Mouse (Mus musculus) lung, embryonic 14.5 days (tissue): ENCODE measurements around the gene Ccnt2. TPM values are rescaled to one million over a fixed set of nuclear protein-coding genes. Genes with fewer than 3 reads are reported as not detected.
A peak's percentile ranks its signal among the peaks of the same experiment; 100 is the strongest.

ENCODE experiments used
- ATAC-seq: fragments of 200-750 bp; cut with Nextera tagmentation; 2 replicates; pipeline ENCODE4 v1.8.0; 2017; ENCODE audit warnings: mild to moderate bottlenecking, moderate TSS enrichment, moderate library complexity; ENCODE audit not compliant: insufficient read depth
- DNase-seq: peaks from one replicate; pipeline ENCODE4 v3.0.0-alpha.2; 2015
- H3K27ac ChIP-seq: fragments of 300-500 bp; sonication (generic); 2 replicates; pipeline ENCODE4 v1.5.1; 2014; ENCODE audit warnings: low read depth, mild to moderate bottlenecking, moderate library complexity
- H3K27me3 ChIP-seq: fragments of 300-500 bp; sonication (generic); 2 replicates; pipeline ENCODE4 v1.6.1; 2014; ENCODE audit warnings: low read length, control low read depth; ENCODE audit not compliant: insufficient read depth
- H3K36me3 ChIP-seq: fragments of 300-500 bp; sonication (generic); 2 replicates; pipeline ENCODE4 v1.6.1; 2014; ENCODE audit warnings: control low read depth; ENCODE audit not compliant: insufficient read depth
- H3K4me1 ChIP-seq: fragments of 300-500 bp; sonication (generic); 2 replicates; pipeline ENCODE4 v1.6.1; 2014; ENCODE audit warnings: antibody characterized with exemption, control low read depth; ENCODE audit not compliant: insufficient read depth
- H3K4me2 ChIP-seq: fragments of 300-500 bp; sonication (generic); 2 replicates; pipeline ENCODE4 v1.6.1; 2014; ENCODE audit warnings: mild to moderate bottlenecking
- H3K4me3 ChIP-seq: fragments of 300-500 bp; sonication (generic); 2 replicates; pipeline ENCODE4 v1.5.1; 2014; ENCODE audit warnings: low read depth, low read length
- H3K9ac ChIP-seq: fragments of 300-500 bp; sonication (generic); 2 replicates; pipeline ENCODE4 v1.6.1; 2014
- H3K9me3 ChIP-seq: fragments of 300-500 bp; sonication (generic); 2 replicates; pipeline ENCODE4 v1.6.1; 2016; ENCODE audit warnings: low read depth, low read length, control low read depth
- CTCF ChIP-seq: IDR thresholded peaks from 2 replicates; pipeline ENCODE4 v1.5.1; 2016; ENCODE audit warnings: antibody characterized with exemption, low read depth
- WGBS: fragments of 180-500 bp; shearing (Covaris S2); extraction: QIAGEN DNeasy Blood & Tissue Kit; methylation state at CpG from one replicate; pipeline ENCODE4 v1.1.7; 2014; 5-methylcytosine and 5-hydroxymethylcytosine counted together
- polyA plus RNA-seq: library from polyadenylated mRNA; unstranded; fragments of >200 nt; fragmentation: Nextera tagmentation; extraction: Ambion mirVana; gene quantifications from 2 replicates; pipeline ENCODE4 v1.2.1, GENCODE M21; 2014

Gene Ccnt2
- 81.4 and 82.5 TPM in 2 replicates for polyA plus RNA-seq

GRCm38 (mm10) chr1:127773803-127774500 is at the start of gene Ccnt2:
Ccnt2 (plus strand) TSS chr1:127774164.
- Histone ChIP-seq H3K4me2 (peak within 1 kb of the TSS; percentile 89), H3K9ac (peak within 1 kb of the TSS; percentile 86), H3K36me3 (peaks cover 9% of the 10 kb centered on the region), H3K27ac (peak within 1 kb of the TSS; percentile 93), H3K4me3 (peak within 1 kb of the TSS; percentile 72), H3K9me3 (no peaks in the 10 kb centered on the region), H3K27me3 (no peaks in the 10 kb centered on the region), H3K4me1 (0 out of 2 replicates have a peak, but pooled peaks cover 4% of the 10 kb centered on the region)
- ATAC-seq (peak; percentile 98), DNase-seq (peak; percentile 100)
- TF ChIP-seq CTCF = peak; percentile 54
- WGBS = under 1% methylated on average over 63 of the region's 63 CpGs

GRCm38 (mm10) chr1:127729096-127729495 is 44.9 kb upstream of the Ccnt2 start, which contains the start of gene Acmsd:
Acmsd (plus strand) TSS chr1:127729413.
- 82% methylated on average over 4 of the region's 4 CpGs for WGBS
- DNase-seq (no peak), ATAC-seq (no peak)
- no peaks in the 10 kb centered on the region for H3K36me3 ChIP-seq
- H3K4me2 ChIP-seq = no peak within 1 kb of the TSS
- no peak within 1 kb of the TSS for H3K27ac ChIP-seq
- 0 out of 2 replicates have a peak, but pooled peaks cover 6% of the 10 kb centered on the region for H3K9me3 ChIP-seq
- H3K4me1 ChIP-seq = no peaks in the 10 kb centered on the region
- no peak within 1 kb of the TSS for H3K9ac ChIP-seq
- no peaks in the 10 kb centered on the region for H3K27me3 ChIP-seq
- no peak within 1 kb of the TSS for H3K4me3 ChIP-seq
- no peak for TF ChIP-seq CTCF

GRCm38 (mm10) chr1:127731086-127731485 is 42.9 kb upstream of the Ccnt2 start:
- no peaks in the 10 kb centered on the region for H3K4me1 ChIP-seq
- TF ChIP-seq CTCF = no peak
- no peak overlapping the region for H3K9ac ChIP-seq
- no peak overlapping the region for H3K27ac ChIP-seq
- H3K36me3 ChIP-seq = no peaks in the 10 kb centered on the region
- no peak overlapping the region for H3K4me2 ChIP-seq
- 29% methylated on average over 3 of the region's 3 CpGs for WGBS
- H3K4me3 ChIP-seq = no peak overlapping the region
- ATAC-seq = no peak
- H3K9me3 ChIP-seq = 0 out of 2 replicates have a peak, but pooled peaks cover 6% of the 10 kb centered on the region
- no peaks in the 10 kb centered on the region for H3K27me3 ChIP-seq
- DNase-seq = no peak

- TF ChIP-seq CTCF = no peak
- Histone ChIP-seq H3K9ac (no peak overlapping the region), H3K4me3 (no peak overlapping the region), H3K27ac (no peak overlapping the region), H3K27me3 (no peaks in the 10 kb centered on the region), H3K36me3 (no peaks in the 10 kb centered on the region), H3K4me1 (no peaks in the 10 kb centered on the region), H3K9me3 (0 out of 2 replicates have a peak, but pooled peaks cover 6% of the 10 kb centered on the region), H3K4me2 (no peak overlapping the region)
- ATAC-seq = no peak
- no peak for DNase-seq
- 81% methylated on average over 3 of the region's 3 CpGs for WGBS
These were observed 41.5 kb upstream of the Ccnt2 start for GRCm38 (mm10) chr1:127732435-127732834.

- Histone ChIP-seq H3K9ac (no peak overlapping the region), H3K9me3 (0 out of 2 replicates have a peak, but pooled peaks cover 6% of the 10 kb centered on the region), H3K27ac (no peak overlapping the region), H3K4me3 (no peak overlapping the region), H3K4me2 (no peak overlapping the region), H3K27me3 (no peaks in the 10 kb centered on the region), H3K36me3 (no peaks in the 10 kb centered on the region), H3K4me1 (no peaks in the 10 kb centered on the region)
- DNase-seq (no peak), ATAC-seq (no peak)
- no peak for TF ChIP-seq CTCF
- 66% methylated on average over 3 of the region's 3 CpGs for WGBS
These were observed 41.1 kb upstream of the Ccnt2 start for GRCm38 (mm10) chr1:127732841-127733240.

- DNase-seq (no peak), ATAC-seq (no peak)
- 32% methylated on average over 3 of the region's 3 CpGs for WGBS
- Histone ChIP-seq H3K9ac (no peak overlapping the region), H3K27ac (no peak overlapping the region), H3K4me1 (no peaks in the 10 kb centered on the region), H3K4me2 (no peak overlapping the region), H3K9me3 (no peaks in the 10 kb centered on the region), H3K27me3 (no peaks in the 10 kb centered on the region), H3K4me3 (no peak overlapping the region), H3K36me3 (no peaks in the 10 kb centered on the region)
- TF ChIP-seq CTCF = no peak
These were observed 38.6 kb upstream of the Ccnt2 start for GRCm38 (mm10) chr1:127735356-127735755.

- Histone ChIP-seq H3K4me1 (peaks cover 4% of the 10 kb centered on the region), H3K4me2 (no peak overlapping the region; the same call in 1 of the 2 replicates), H3K9me3 (no peaks in the 10 kb centered on the region), H3K27ac (no peak overlapping the region), H3K4me3 (no peak overlapping the region), H3K9ac (no peak overlapping the region), H3K36me3 (no peaks in the 10 kb centered on the region), H3K27me3 (no peaks in the 10 kb centered on the region)
- ATAC-seq = peak; percentile 71
- 19% methylated on average over 11 of the region's 11 CpGs for WGBS
- DNase-seq = peak; percentile 74
- no peak for TF ChIP-seq CTCF
These were observed 23.4 kb upstream of the Ccnt2 start for GRCm38 (mm10) chr1:127750401-127751102.
